25 mouse cellular contexts compared by ENCODE assay signal in genomic region chr4:100248273-100248672, GRCm38 (mm10).
DNase-seq lines count a peak whose midpoint lies in the region; ATAC-seq and TF ChIP-seq lines count a peak whose summit lies in the region.
"Had no signal": no experiment of that assay in that cellular context is flagged by ENCODE, and none has a peak within 500 bp of the region (broad histone marks: within the 10 kb centered on the region; RNA-seq: fewer than 3 reads in every experiment).

No protein-coding gene starts in this region.

- H3K4me3 ChIP-seq in kidney, adult 2 months (ENCODE audit: insufficient read depth, low read depth, low read length), result no peak overlapping the region
- no peak overlapping the region for H3K4me3 ChIP-seq in embryonic fibroblast, embryonic 13.5 days (ENCODE audit: insufficient read depth, low read length)
- H3K4me3 ChIP-seq in kidney, embryonic 16.5 days (ENCODE audit: low read length), result no peak overlapping the region
- H3K4me3 ChIP-seq: embryonic facial prominence, embryonic 12.5 days; hindbrain, embryonic 12.5 days; left cerebral cortex, adult 2 months; limb, embryonic 12.5 days; liver, embryonic 15.5 days; megakaryocyte, embryonic 14.5 days; midbrain, embryonic 13.5 days; neural tube, embryonic 13.5 days had no signal

- no peak for TF ChIP-seq CTCF in kidney, adult 2 months (conservative IDR thresholded peaks at IDR 0.05; ENCODE audit: insufficient read depth, insufficient read length, low read depth, low read length)
- no peak for TF ChIP-seq CTCF in embryonic fibroblast, embryonic 13.5 days (IDR thresholded peaks at IDR 0.05; ENCODE audit: borderline replicate concordance, insufficient read depth, low read length)

- no peaks in the 10 kb centered on the region for H3K27me3 ChIP-seq in kidney, adult 2 months (replicated peaks; ENCODE audit: control insufficient read depth, insufficient read depth, low read length)
- no peaks in the 10 kb centered on the region for H3K27me3 ChIP-seq in kidney, embryonic 16.5 days (ENCODE audit: insufficient read depth, low read length)
- H3K27me3 ChIP-seq: embryonic facial prominence, embryonic 12.5 days; limb, embryonic 12.5 days; liver, embryonic 15.5 days; megakaryocyte, embryonic 14.5 days; midbrain, embryonic 13.5 days; neural tube, embryonic 13.5 days had no signal

- no peak for TF ChIP-seq POLR2A in kidney, adult 2 months (IDR thresholded peaks at IDR 0.05; ENCODE audit: low read depth, low read length)
- no peak for TF ChIP-seq POLR2A in embryonic fibroblast, embryonic 13.5 days (IDR thresholded peaks at IDR 0.05; ENCODE audit: low read depth, low read length)

- H3K9me3 ChIP-seq in kidney, embryonic 16.5 days (ENCODE audit: low read length), result no peaks in the 10 kb centered on the region
- H3K9me3 ChIP-seq: embryonic facial prominence, embryonic 12.5 days; hindbrain, embryonic 12.5 days; limb, embryonic 12.5 days; liver, embryonic 15.5 days; megakaryocyte, embryonic 14.5 days; midbrain, embryonic 13.5 days; neural tube, embryonic 13.5 days had no signal

- 64% methylated on average over 2 of the region's 2 CpGs for WGBS in kidney, adult 2 months
- WGBS in kidney, embryonic 16.5 days, result 60% methylated on average over 2 of the region's 2 CpGs

- H3K27ac ChIP-seq in kidney, adult 2 months (ENCODE audit: insufficient read depth, low read depth, low read length), result peak overlapping the region; percentile 24; the same call in 1 of the 2 replicates
- H3K27ac ChIP-seq in embryonic fibroblast, embryonic 13.5 days (ENCODE audit: insufficient read depth, low read length), result peak overlapping the region; percentile 30; the same call in 1 of the 2 replicates
- H3K27ac ChIP-seq in kidney, embryonic 16.5 days (ENCODE audit: low read length), result peak overlapping the region; percentile 46; the same call in 1 of the 2 replicates
- H3K27ac ChIP-seq: embryonic facial prominence, embryonic 12.5 days; hindbrain, embryonic 12.5 days; left cerebral cortex, adult 2 months; limb, embryonic 12.5 days; liver, embryonic 15.5 days; midbrain, embryonic 13.5 days; neural tube, embryonic 13.5 days had no signal

- H3K4me1 ChIP-seq in kidney, adult 2 months (ENCODE audit: control insufficient read depth, insufficient read depth, low read length), result 0 out of 2 replicates have a peak, but pooled peaks cover 5% of the 10 kb centered on the region
- no peaks in the 10 kb centered on the region; the same call in 1 of the 2 replicates for H3K4me1 ChIP-seq in embryonic fibroblast, embryonic 13.5 days (ENCODE audit: control insufficient read depth, insufficient read depth, low read length)
- peaks cover 39% of the 10 kb centered on the region for H3K4me1 ChIP-seq in kidney, embryonic 16.5 days (ENCODE audit: insufficient read depth, low read length)
- H3K4me1 ChIP-seq: limb, embryonic 12.5 days; liver, embryonic 15.5 days; megakaryocyte, embryonic 14.5 days; midbrain, embryonic 13.5 days; neural tube, embryonic 13.5 days had no signal

- no peaks in the 10 kb centered on the region for H3K36me3 ChIP-seq in kidney, adult 2 months (ENCODE audit: control insufficient read depth, insufficient read depth, low read length)
- H3K36me3 ChIP-seq in kidney, embryonic 16.5 days (ENCODE audit: insufficient read depth, low read length), result no peaks in the 10 kb centered on the region
- H3K36me3 ChIP-seq: embryonic facial prominence, embryonic 12.5 days; hindbrain, embryonic 12.5 days; limb, embryonic 12.5 days; liver, embryonic 15.5 days; midbrain, embryonic 13.5 days; neural tube, embryonic 13.5 days had no signal

- no peak overlapping the region for H3K4me2 ChIP-seq in kidney, embryonic 16.5 days (replicated peaks; ENCODE audit: low read depth, low read length)
- H3K4me2 ChIP-seq: embryonic facial prominence, embryonic 12.5 days; hindbrain, embryonic 12.5 days; limb, embryonic 12.5 days; liver, embryonic 15.5 days; midbrain, embryonic 13.5 days; neural tube, embryonic 13.5 days had no signal

- peak; percentile 58 for ATAC-seq in kidney, embryonic 16.5 days (ENCODE audit: low FRiP score, low TSS enrichment)
- ATAC-seq: activated CD4-positive, CD25-positive, alpha-beta regulatory T cell, adult 4 months; forebrain, postnatal 0 days; midbrain, embryonic 13.5 days had no signal

- DNase-seq in kidney, adult 2 months, result peak; percentile 45
- DNase-seq in kidney, adult 18-20 months, result no peak
- peak; percentile 55 for DNase-seq in adipocyte (ENCODE audit: low spot score)
- no peak for DNase-seq in MN1 (ENCODE audit: low spot score)
- no peak for DNase-seq in cerebellum, postnatal 36 days
- no peak for DNase-seq in layer of hippocampus, postnatal 36 days
- DNase-seq: adrenal gland, postnatal 10 days; B cell, adult 2 months; cerebellum, adult 11 months; cerebellum, adult 9-10 months; embryo, embryonic 11 days; forebrain, postnatal 0 days; heart, postnatal 36 days; lung, postnatal 4 days had no signal

- H3K9ac ChIP-seq in kidney, embryonic 16.5 days (replicated peaks; ENCODE audit: low read length), result no peak overlapping the region
- H3K9ac ChIP-seq: embryonic facial prominence, embryonic 12.5 days; forebrain, postnatal 0 days; hindbrain, embryonic 12.5 days; limb, embryonic 12.5 days; liver, embryonic 15.5 days; midbrain, embryonic 13.5 days; neural tube, embryonic 13.5 days had no signal

Comparison
In these comparisons a context has a peak if more than half of its experiments do, and no peak if none do; other contexts are left out.
1. DNase-seq: peak in kidney, adult 2 months (single experiment) and adipocyte (single experiment); none in kidney, adult 18-20 months (single experiment), MN1 (single experiment), cerebellum, postnatal 36 days (0 of 2) and layer of hippocampus, postnatal 36 days (0 of 2).
2. Peak in every context shown above with its lines, with median percentiles within 50 percentile points of each other: H3K27ac ChIP-seq.